Mouse (Mus musculus): ENCODE results near the gene Bcl2a1b. TPM values are rescaled to one million over a fixed set of nuclear protein-coding genes. Genes with fewer than 3 reads are reported as not detected.
"Not testable (repeated sequence)": the region's sequence is repeated elsewhere in the genome, so short reads cannot be mapped to it uniquely, and the experiment has no call there.

Bcl2a1b gene
- polyA plus RNA-seq, 1 experiment from 2014 or later, result 0.32 TPM

DNA sequence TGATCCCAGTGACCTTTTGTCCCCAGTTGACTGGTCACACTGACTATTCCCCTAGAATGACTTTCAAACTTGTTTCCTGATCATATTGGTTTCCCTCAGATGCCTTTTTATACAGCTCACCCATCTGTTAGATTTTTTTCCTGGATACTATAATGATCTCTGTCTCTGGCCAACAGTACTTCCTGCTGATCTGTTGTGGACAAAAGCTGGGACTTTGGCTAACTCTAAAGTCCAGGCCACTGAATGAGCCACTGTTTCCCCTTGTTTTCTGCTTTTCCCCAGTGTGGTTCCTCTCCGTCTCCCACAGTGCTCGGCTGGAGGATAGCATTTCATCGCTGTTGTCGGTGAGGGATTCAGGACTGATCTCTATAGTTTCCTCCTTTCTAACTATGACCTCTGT lies 19.2 kb downstream of the Bcl2a1b start:
- not testable (repeated sequence) for H3K4me1 ChIP-seq; H3K9me3 ChIP-seq (replicated peaks); H3K36me3 ChIP-seq; H3K4me3 ChIP-seq; H3K27ac ChIP-seq (replicated peaks); H3K27me3 ChIP-seq (ENCODE audit: low read depth, poor library complexity, severe bottlenecking); DNase-seq (ENCODE audit: low spot score)
- WGBS, result 81% methylated on average over 4 of the region's 4 CpGs

GRCm38 (mm10) chr9:89219668-89220067 lies 20.7 kb downstream of the Bcl2a1b start:
- not testable (repeated sequence) for H3K27ac ChIP-seq (replicated peaks); DNase-seq (ENCODE audit: low spot score)
- WGBS, result 89% methylated on average over 3 of the region's 4 CpGs

GRCm38 (mm10) chr9:89220704-89221287 lies 21.8 kb downstream of the Bcl2a1b start:
- WGBS, result 97% methylated on average over 6 of the region's 6 CpGs
- not testable (repeated sequence) for H3K9me3 ChIP-seq (replicated peaks); H3K4me3 ChIP-seq; H3K4me1 ChIP-seq; H3K27ac ChIP-seq (replicated peaks); H3K36me3 ChIP-seq; H3K27me3 ChIP-seq (ENCODE audit: low read depth, poor library complexity, severe bottlenecking); DNase-seq (ENCODE audit: low spot score)

More at GRCm38 (mm10) chr9:89219668-89220067, 20.7 kb downstream of the Bcl2a1b start:
- H3K4me1 ChIP-seq; H3K9me3 ChIP-seq (replicated peaks); H3K36me3 ChIP-seq; H3K4me3 ChIP-seq; H3K27me3 ChIP-seq (ENCODE audit: low read depth, poor library complexity, severe bottlenecking): not testable (repeated sequence)

DNA sequence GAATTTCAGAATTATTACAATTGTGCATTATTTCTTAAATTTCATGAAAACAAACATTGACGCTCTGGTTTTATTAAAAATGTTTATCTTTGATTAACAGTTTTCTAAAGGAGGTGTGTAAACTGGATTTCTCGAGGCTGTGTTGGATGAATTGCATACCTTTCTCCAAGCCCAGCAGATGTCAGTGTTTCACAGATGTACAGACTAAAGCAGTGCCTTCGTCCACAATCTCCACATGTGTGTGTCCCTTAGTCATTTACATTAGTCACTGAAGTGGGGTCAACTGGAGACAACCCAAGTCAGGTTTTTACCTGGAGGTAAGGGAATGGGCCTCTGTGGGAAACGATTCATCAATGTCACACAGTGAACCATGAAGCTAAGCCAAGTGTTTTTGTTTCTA lies 27.1 kb downstream of the Bcl2a1b start:
- H3K4me1 ChIP-seq, result no peaks in the 10 kb centered on the region
- H3K36me3 ChIP-seq, result no peaks in the 10 kb centered on the region
- H3K27me3 ChIP-seq (ENCODE audit: low read depth, poor library complexity, severe bottlenecking), result no peaks in the 10 kb centered on the region
- 66% methylated on average over 4 of the region's 4 CpGs for WGBS
- H3K27ac ChIP-seq (replicated peaks), result no peak overlapping the region
- no peaks in the 10 kb centered on the region for H3K9me3 ChIP-seq (replicated peaks)
- DNase-seq (ENCODE audit: low spot score), result no peak
- no peak overlapping the region for H3K4me3 ChIP-seq

GRCm38 (mm10) chr9:89228122-89228521 lies 29.1 kb downstream of the Bcl2a1b start:
- Histone ChIP-seq H3K27me3 (ENCODE audit: low read depth, poor library complexity, severe bottlenecking) (no peaks in the 10 kb centered on the region), H3K27ac (replicated peaks) (no peak overlapping the region), H3K4me1 (no peaks in the 10 kb centered on the region), H3K36me3 (no peaks in the 10 kb centered on the region), H3K4me3 (no peak overlapping the region), H3K9me3 (replicated peaks) (no peaks in the 10 kb centered on the region)
- WGBS, result 89% methylated on average over 7 of the region's 7 CpGs
- DNase-seq (ENCODE audit: low spot score), result no peak

DNA sequence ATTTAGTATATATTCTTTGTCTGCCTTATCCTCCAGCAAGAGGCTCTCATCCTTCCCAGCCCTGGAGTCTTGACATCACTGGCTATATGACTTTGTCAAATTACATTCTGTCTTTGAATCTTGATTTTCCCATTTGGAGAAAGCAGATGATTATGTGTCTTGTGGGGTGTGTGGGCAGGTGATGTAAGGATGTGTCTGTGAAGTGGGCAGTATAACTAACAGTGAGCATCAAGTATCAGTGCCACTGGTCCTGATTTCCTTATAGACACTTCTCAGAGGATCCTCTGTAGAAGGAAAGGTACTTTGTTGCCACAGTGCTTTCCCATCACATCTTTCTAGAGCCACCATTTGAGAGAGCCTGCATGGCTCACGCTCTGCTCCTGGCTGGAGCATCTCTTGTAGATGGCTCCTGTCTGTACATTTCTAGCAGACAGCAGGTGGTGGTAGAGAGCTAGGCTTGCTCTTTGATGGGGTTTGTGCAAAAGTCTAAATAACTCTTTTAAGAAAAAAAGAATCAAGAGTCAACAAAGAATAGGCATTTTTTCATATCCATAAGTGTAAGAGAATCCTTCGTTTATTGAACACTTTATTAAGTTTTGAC lies 32.0 kb downstream of the Bcl2a1b start:
- H3K27ac ChIP-seq (replicated peaks); DNase-seq (ENCODE audit: low spot score); H3K27me3 ChIP-seq (ENCODE audit: low read depth, poor library complexity, severe bottlenecking); H3K4me3 ChIP-seq; H3K9me3 ChIP-seq (replicated peaks); H3K4me1 ChIP-seq; H3K36me3 ChIP-seq: not testable (repeated sequence)
- 62% methylated on average over 2 of the region's 2 CpGs for whole genome bisulfite sequencing

DNA sequence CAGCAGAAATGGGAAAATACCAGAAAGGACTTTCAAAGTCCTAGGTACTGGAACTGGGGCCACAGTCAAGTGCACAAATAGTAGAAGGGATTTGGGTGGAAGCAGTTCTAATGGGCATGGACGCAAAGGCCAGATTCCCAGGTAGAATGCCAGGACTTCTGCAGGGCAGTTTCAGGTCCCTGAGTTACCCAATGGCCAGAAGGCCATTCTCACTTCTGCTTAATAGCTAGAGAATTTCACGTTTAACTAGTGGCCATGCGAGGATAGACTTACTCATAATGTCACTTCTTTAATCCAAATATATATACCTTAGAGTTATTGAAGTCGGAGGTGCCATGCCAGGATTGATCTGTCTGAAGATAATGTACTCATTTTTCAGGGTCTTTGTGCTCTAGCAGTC lies 38.1 kb downstream of the Bcl2a1b start:
- H3K27me3 ChIP-seq (ENCODE audit: low read depth, poor library complexity, severe bottlenecking); H3K4me1 ChIP-seq; H3K27ac ChIP-seq (replicated peaks); H3K4me3 ChIP-seq; H3K9me3 ChIP-seq (replicated peaks); H3K36me3 ChIP-seq; DNase-seq (ENCODE audit: low spot score): not testable (repeated sequence)
- 87% methylated on average over 4 of the region's 4 CpGs for WGBS

DNA sequence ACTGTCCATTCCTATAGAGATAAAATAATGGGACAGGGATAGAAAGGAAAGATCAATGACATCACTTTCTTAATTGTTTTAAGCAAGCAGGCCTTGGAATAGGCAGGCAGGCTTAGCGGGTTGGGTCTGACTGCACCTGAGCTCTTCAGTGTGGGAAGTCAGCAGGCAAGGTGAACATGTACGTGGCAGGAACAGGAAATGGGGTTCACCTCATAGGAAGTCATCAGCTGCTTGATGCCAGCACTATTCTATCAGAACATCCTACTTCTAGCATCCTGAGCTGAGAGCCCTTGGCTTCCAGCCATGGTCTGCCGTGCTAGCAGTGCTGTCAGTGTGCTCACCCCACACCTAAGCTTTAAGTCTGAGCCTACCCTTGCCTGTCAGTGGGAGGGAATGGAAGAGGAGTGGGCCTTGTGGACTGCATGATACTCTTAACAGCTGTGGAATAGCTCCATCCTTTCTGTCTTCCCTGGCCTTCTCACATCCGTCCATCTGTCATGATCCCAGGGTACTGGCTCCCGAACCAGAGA lies 40.0 kb downstream of the Bcl2a1b start:
- H3K27ac ChIP-seq (replicated peaks); H3K27me3 ChIP-seq (ENCODE audit: low read depth, poor library complexity, severe bottlenecking); H3K36me3 ChIP-seq; DNase-seq (ENCODE audit: low spot score); H3K4me3 ChIP-seq; H3K4me1 ChIP-seq; H3K9me3 ChIP-seq (replicated peaks): not testable (repeated sequence)
- 92% methylated on average over 4 of the region's 5 CpGs for WGBS

GRCm38 (mm10) chr9:89240516-89241019 lies 41.6 kb downstream of the Bcl2a1b start:
- H3K36me3 ChIP-seq; H3K4me3 ChIP-seq; H3K9me3 ChIP-seq (replicated peaks); H3K27me3 ChIP-seq (ENCODE audit: low read depth, poor library complexity, severe bottlenecking); H3K4me1 ChIP-seq; H3K27ac ChIP-seq (replicated peaks); DNase-seq (ENCODE audit: low spot score): not testable (repeated sequence)
- WGBS, result 88% methylated on average over 3 of the region's 3 CpGs

- H3K27me3 ChIP-seq (ENCODE audit: low read depth, poor library complexity, severe bottlenecking), result no peaks in the 10 kb centered on the region
- WGBS, result 88% methylated on average over 2 of the region's 2 CpGs
- no peaks in the 10 kb centered on the region for H3K4me1 ChIP-seq
- H3K4me3 ChIP-seq, result no peak overlapping the region
- DNase-seq (ENCODE audit: low spot score), result no peak
- H3K27ac ChIP-seq (replicated peaks), result no peak overlapping the region
- no peaks in the 10 kb centered on the region for H3K9me3 ChIP-seq (replicated peaks)
- no peaks in the 10 kb centered on the region for H3K36me3 ChIP-seq
These were observed 54.4 kb downstream of the Bcl2a1b start for GRCm38 (mm10) chr9:89253400-89253799.

DNA sequence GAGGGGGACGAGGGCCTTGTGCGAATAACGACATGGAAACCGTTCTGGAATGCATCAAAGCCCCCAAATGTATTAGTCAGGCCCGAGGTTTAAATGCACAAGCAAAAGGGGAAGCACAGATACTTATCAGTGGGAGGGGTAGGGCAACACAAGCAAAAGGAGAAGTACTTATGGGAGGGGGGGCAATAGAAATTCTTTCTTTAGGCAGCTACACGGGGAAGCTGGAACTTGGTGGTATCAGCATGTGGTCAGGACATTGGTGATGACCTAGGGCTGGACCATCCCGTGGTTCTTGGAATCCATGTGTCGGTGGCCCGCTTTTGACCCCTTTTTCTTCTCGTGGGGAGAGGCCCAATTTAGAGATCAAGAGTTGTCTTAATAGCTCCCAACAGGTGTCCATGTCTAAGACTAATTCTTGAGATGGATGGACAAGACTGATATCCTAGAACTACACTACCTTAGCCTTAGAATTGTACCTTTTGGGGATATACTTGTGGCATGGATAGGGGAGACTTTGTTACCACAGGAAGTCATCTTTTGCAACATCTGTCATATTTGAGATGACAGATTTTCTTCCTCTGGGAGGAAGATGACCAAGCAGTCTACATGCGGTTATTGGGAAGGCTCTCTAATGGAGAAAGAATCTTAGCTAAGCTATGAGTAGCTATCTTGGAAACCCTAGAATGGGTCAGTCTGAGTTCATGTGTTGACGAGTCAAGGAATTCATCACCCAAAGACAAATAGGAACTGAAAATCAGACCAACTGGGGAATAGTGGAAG lies 57.7 kb downstream of the Bcl2a1b start:
- no peaks in the 10 kb centered on the region for H3K9me3 ChIP-seq (replicated peaks)
- H3K27ac ChIP-seq (replicated peaks), result no peak overlapping the region
- 89% methylated on average over 12 of the region's 12 CpGs for WGBS
- no peaks in the 10 kb centered on the region for H3K27me3 ChIP-seq (ENCODE audit: low read depth, poor library complexity, severe bottlenecking)
- no peak overlapping the region for H3K4me3 ChIP-seq
- H3K36me3 ChIP-seq, result no peaks in the 10 kb centered on the region
- no peak for DNase-seq (ENCODE audit: low spot score)
- no peaks in the 10 kb centered on the region for H3K4me1 ChIP-seq

All from midbrain, embryonic 10.5 days (tissue).